In genomic region chr1:193298141-193298765, GRCm38 (mm10) we compare ENCODE assay signal across 21 mouse cellular contexts. TPM values are rescaled to one million over a fixed set of nuclear protein-coding genes. Genes with fewer than 3 reads are reported as not detected.
A peak's percentile ranks its signal among the peaks of the same experiment; 100 is the strongest.
DNase-seq lines count a peak whose midpoint lies in the region; ATAC-seq lines count a peak whose summit lies in the region.
"Had no signal": no experiment of that assay in that cellular context is flagged by ENCODE, and none has a peak within 500 bp of the region (broad histone marks: within the 10 kb centered on the region; RNA-seq: fewer than 3 reads in every experiment).

No protein-coding gene starts in this region.

- DNase-seq in adrenal gland, adult 2 months = peak; percentile 68
- no peak for DNase-seq in adrenal gland, postnatal 25 days
- DNase-seq in layer of hippocampus, adult 8-10 months (ENCODE audit: low spot score in 2 of 2) = peak; percentile 38 to 49
- no peak for DNase-seq in layer of hippocampus, postnatal 10 days (ENCODE audit: low spot score in 2 of 2)
- DNase-seq in NIH3T3 (ENCODE audit: low read depth) = peak; percentile 24
- DNase-seq in kidney, adult 11 months = no peak
- DNase-seq: cerebellum, adult 2 months; cerebellum, postnatal 25 days; heart, postnatal 4 days; kidney, adult 9 months; kidney, postnatal 14 days; liver, postnatal 0 days; lung, postnatal 10 days; thymus, adult 2 months; thymus, postnatal 4 days had no signal

- ATAC-seq in frontal cortex, adult (ENCODE audit: low TSS enrichment) = no peak
- ATAC-seq: forebrain, embryonic 13.5 days; intestine, embryonic 15.5 days; liver, postnatal 0 days had no signal

RNA-seq across cellular contexts. Expression of gene G0s2, which starts 25.2 kb away (rescaled TPM):
- 100 to 1,000 TPM; 156 to 178 TPM for total RNA-seq in adrenal gland, adult 2 months (2021)
- polyA plus RNA-seq in adrenal gland, adult 2 months (2012; rRNA removed) = 182 and 309 TPM in 2 replicates
- 62.3 and 98.6 TPM in 2 replicates for total RNA-seq in adrenal gland, postnatal 25 days (2021)
- total RNA-seq in layer of hippocampus, adult 8-10 months (2022) = 1 to 10 TPM; 6.5 to 9.9 (median 8.2) TPM
- 1 to 10 TPM; 6.7 to 9.3 TPM for total RNA-seq in layer of hippocampus, postnatal 10 days (2021)

RNA-seq across cellular contexts. Expression of gene Hsd11b1, which starts 34.4 kb away (rescaled TPM):
- total RNA-seq in adrenal gland, adult 2 months (2021) = 100 to 1,000 TPM; 114 to 135 TPM
- 56.4 and 56.8 TPM in 2 replicates for polyA plus RNA-seq in adrenal gland, adult 2 months (2012; rRNA removed)
- 71.0 and 74.2 TPM in 2 replicates for total RNA-seq in adrenal gland, postnatal 25 days (2021)
- 10 to 100 TPM; 36.3 to 42.8 (median 37.7) TPM for total RNA-seq in layer of hippocampus, adult 8-10 months (2022)
- total RNA-seq in layer of hippocampus, postnatal 10 days (2021) = 10 to 100 TPM; 31.5 to 35.3 TPM
- polyA plus RNA-seq: erythroblast, embryonic 14.5 days; hindbrain, embryonic 14.5 days; midbrain, embryonic 11.5 days had no signal

Comparison
In these comparisons a context has a peak if more than half of its experiments do, and no peak if none do; other contexts are left out.
1. DNase-seq: peak in adrenal gland, adult 2 months (single experiment), layer of hippocampus, adult 8-10 months (2 of 2) and NIH3T3 (single experiment); none in adrenal gland, postnatal 25 days (single experiment), layer of hippocampus, postnatal 10 days (0 of 2) and kidney, adult 11 months (single experiment).